Mouse (Mus musculus) heart, postnatal 0 days (tissue): Measurements from ENCODE around the gene Cdc42. TPM values are rescaled to one million over a fixed set of nuclear protein-coding genes. Genes with fewer than 3 reads are reported as not detected.

ENCODE experiments used
- ATAC-seq: fragments of 200-750 bp; cut with Nextera tagmentation; 2 replicates; pipeline ENCODE4 v1.8.0; 2017; ENCODE audit warnings: low read depth, moderate number of reproducible peaks, moderate library complexity; ENCODE audit not compliant: insufficient read depth
- DNase-seq: peaks from one replicate; pipeline ENCODE4 v3.0.0-alpha.2; 2016; ENCODE audit warnings: low spot score
- H3K27ac ChIP-seq: fragments of 300-500 bp; sonication (generic); 2 replicates; pipeline ENCODE4 v1.5.1; 2014; ENCODE audit warnings: low read depth, mild to moderate bottlenecking
- H3K27me3 ChIP-seq: fragments of 300-500 bp; sonication (generic); 2 replicates; pipeline ENCODE4 v1.6.1; 2014; ENCODE audit warnings: low read length, mixed read lengths; ENCODE audit not compliant: control insufficient read depth, insufficient read depth
- H3K36me3 ChIP-seq: fragments of 300-500 bp; sonication (generic); replicated peaks from 2 replicates; pipeline ENCODE4 v1.6.1; 2014; ENCODE audit warnings: low read length, mixed read lengths; ENCODE audit not compliant: control insufficient read depth, insufficient read depth
- H3K4me1 ChIP-seq: fragments of 300-500 bp; sonication (generic); 2 replicates; pipeline ENCODE4 v1.6.1; 2014; ENCODE audit warnings: antibody characterized with exemption; ENCODE audit not compliant: control insufficient read depth, insufficient read depth
- H3K4me2 ChIP-seq: fragments of 300-500 bp; sonication (generic); 2 replicates; pipeline ENCODE4 v1.6.1; 2014; ENCODE audit warnings: low read depth, mild to moderate bottlenecking, low read length, moderate library complexity
- H3K4me3 ChIP-seq: fragments of 300-500 bp; sonication (generic); 2 replicates; pipeline ENCODE4 v1.5.1; 2014; ENCODE audit warnings: low read depth, low read length
- H3K9ac ChIP-seq: fragments of 300-500 bp; sonication (generic); replicated peaks from 2 replicates; pipeline ENCODE4 v1.6.1; 2014; ENCODE audit warnings: low read depth, low read length, mixed read lengths
- H3K9me3 ChIP-seq: fragments of 300-500 bp; sonication (generic); replicated peaks from 2 replicates; pipeline ENCODE4 v1.6.1; 2016; ENCODE audit warnings: low read length; ENCODE audit not compliant: control insufficient read depth
- CTCF ChIP-seq: IDR thresholded peaks from 2 replicates; pipeline ENCODE4 v1.5.1; 2016; ENCODE audit warnings: antibody characterized with exemption, control low read depth, low read depth
- EP300 ChIP-seq: IDR thresholded peaks from 2 replicates; pipeline ENCODE4 v1.6.1; 2016; ENCODE audit warnings: antibody characterized with exemption, low read depth
- WGBS: fragments of 180-500 bp; shearing (Covaris S2); extraction: QIAGEN DNeasy Blood & Tissue Kit; methylation state at CpG from one replicate; pipeline ENCODE4 v1.1.7; 2014; 5-methylcytosine and 5-hydroxymethylcytosine counted together
- polyA plus RNA-seq: library from polyadenylated mRNA; unstranded; fragments of >200 nt; fragmentation: Nextera tagmentation; extraction: Ambion mirVana; gene quantifications from 2 replicates; pipeline ENCODE4 v1.2.1, GENCODE M21; 2015
- total RNA-seq: library from RNA; depleted of rRNA; stranded (reverse); fragments of >200 nt; gene quantifications from 2 replicates; pipeline ENCODE4 v1.2.3, GENCODE M21; 2014; ENCODE audit warnings: low replicate concordance

Gene Cdc42
- total and polyA plus RNA-seq, 2 experiments from 2014 or later: 295 to 397 TPM

DNA sequence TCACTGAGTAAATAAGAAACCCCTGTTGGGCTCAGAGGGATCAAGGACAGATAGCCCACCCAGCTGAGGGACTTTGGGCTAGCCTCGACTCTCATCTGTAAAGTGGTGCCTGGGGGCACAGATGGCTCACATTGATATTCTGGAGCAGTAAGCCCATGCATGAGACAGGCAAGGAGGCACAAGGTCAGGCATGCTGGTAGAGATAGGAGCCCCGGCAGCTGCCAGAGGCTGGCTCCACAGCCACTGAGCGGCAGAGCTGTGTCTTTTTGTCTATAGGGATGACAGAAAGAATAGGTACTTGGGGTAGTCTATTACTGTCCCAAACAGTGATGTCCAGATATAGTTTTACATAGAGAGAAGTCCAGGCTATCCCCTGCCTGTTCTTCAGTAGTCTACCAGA, 76.2 kb downstream of the Cdc42 start:
- H3K27ac ChIP-seq: no peak overlapping the region
- no peak for TF ChIP-seq CTCF
- TF ChIP-seq EP300: no peak
- H3K27me3 ChIP-seq: peaks cover 85% of the 10 kb centered on the region
- H3K36me3 ChIP-seq: no peaks in the 10 kb centered on the region
- H3K4me3 ChIP-seq: no peak overlapping the region
- H3K9ac ChIP-seq: no peak overlapping the region
- peaks cover 4% of the 10 kb centered on the region; the same call in 1 of the 2 replicates for H3K4me1 ChIP-seq
- H3K9me3 ChIP-seq: no peaks in the 10 kb centered on the region
- ATAC-seq: no peak
- WGBS: 49% methylated on average over 3 of the region's 3 CpGs
- DNase-seq: no peak
- H3K4me2 ChIP-seq: no peak overlapping the region

DNA sequence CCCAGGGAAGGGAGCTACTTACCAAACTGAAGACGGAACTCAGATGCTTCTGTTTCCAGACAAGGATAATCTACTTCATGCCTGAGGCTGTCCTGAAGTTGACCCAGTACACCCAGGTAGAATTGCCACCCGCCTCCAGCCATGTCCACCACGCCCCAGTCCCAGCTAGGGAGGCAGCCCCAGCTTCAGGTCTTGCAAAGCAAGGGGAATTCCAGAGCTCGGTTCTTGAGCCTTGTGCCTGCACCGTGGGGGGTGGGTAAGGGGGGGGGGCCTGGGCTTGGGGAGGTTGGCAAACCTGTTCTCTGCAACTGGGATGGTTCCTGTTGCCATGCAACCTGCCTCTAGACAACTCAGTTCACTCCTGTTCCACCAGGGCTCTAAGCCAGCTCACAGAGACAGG, 78.2 kb downstream of the Cdc42 start:
- ATAC-seq: no peak
- no peak overlapping the region for H3K4me2 ChIP-seq
- peaks cover 97% of the 10 kb centered on the region for H3K27me3 ChIP-seq
- no peaks in the 10 kb centered on the region for H3K9me3 ChIP-seq
- TF ChIP-seq EP300 (no peak), CTCF (no peak)
- H3K4me1 ChIP-seq: peaks cover 4% of the 10 kb centered on the region; the same call in 1 of the 2 replicates
- no peak overlapping the region for H3K4me3 ChIP-seq
- no peak overlapping the region for H3K9ac ChIP-seq
- 19% methylated on average over 5 of the region's 5 CpGs for WGBS
- no peaks in the 10 kb centered on the region for H3K36me3 ChIP-seq
- DNase-seq: no peak
- H3K27ac ChIP-seq: no peak overlapping the region

GRCm38 (mm10) chr4:137278144-137279040, 79.1 kb downstream of the Cdc42 start:
- no peak for TF ChIP-seq EP300
- TF ChIP-seq CTCF: no peak
- Histone ChIP-seq H3K27ac (no peak overlapping the region), H3K27me3 (peaks cover 92% of the 10 kb centered on the region), H3K9me3 (no peaks in the 10 kb centered on the region), H3K9ac (no peak overlapping the region), H3K4me1 (peaks cover 4% of the 10 kb centered on the region; the same call in 1 of the 2 replicates), H3K36me3 (no peaks in the 10 kb centered on the region), H3K4me3 (peak overlapping the region; percentile 53), H3K4me2 (peak overlapping the region; percentile 92)
- no peak for ATAC-seq
- 6% methylated on average over 22 of the region's 22 CpGs for WGBS
- DNase-seq: no peak

- H3K4me1 ChIP-seq: peaks cover 4% of the 10 kb centered on the region; the same call in 1 of the 2 replicates
- peaks cover 92% of the 10 kb centered on the region for H3K27me3 ChIP-seq
- H3K27ac ChIP-seq: no peak overlapping the region
- no peaks in the 10 kb centered on the region for H3K36me3 ChIP-seq
- H3K4me2 ChIP-seq: peak overlapping the region; percentile 92
- H3K4me3 ChIP-seq: peak overlapping the region; percentile 53
- no peak overlapping the region for H3K9ac ChIP-seq
- ATAC-seq: no peak
- DNase-seq: no peak
- TF ChIP-seq CTCF (no peak), EP300 (no peak)
- H3K9me3 ChIP-seq: no peaks in the 10 kb centered on the region
- WGBS: under 1% methylated on average over 62 of the region's 71 CpGs
Measured at GRCm38 (mm10) chr4:137277600-137278143, 79.8 kb downstream of the Cdc42 start.

DNA sequence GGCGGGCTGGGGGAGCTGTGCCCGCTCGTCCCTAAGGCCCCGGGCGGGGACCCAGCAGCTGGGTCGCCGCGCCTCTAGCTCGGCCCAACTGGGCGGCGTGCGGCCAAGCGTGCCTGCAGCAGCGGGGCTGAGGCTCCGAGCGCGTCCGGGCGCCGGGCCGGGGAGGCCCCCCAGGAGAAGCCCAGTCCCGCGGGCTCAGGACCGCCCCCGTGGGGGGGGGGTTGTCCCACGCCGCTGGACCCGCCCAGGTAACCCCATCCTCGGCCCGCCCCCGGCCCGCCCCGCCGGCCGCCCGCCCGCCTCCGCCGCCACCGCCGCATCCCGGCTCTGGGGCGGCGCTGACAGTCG, 80.4 kb downstream of the Cdc42 start, which contains the start of gene Wnt4:
Gene Wnt4 (plus strand): TSS at position 324 of the 348 bp plus-strand sequence.
- Histone ChIP-seq H3K4me2 (peak within 1 kb of the TSS; percentile 92), H3K27me3 (peaks cover 90% of the 10 kb centered on the region), H3K4me3 (peak within 1 kb of the TSS; percentile 53), H3K9ac (no peak within 1 kb of the TSS; the same call in 1 of the 2 replicates), H3K27ac (no peak within 1 kb of the TSS), H3K9me3 (no peaks in the 10 kb centered on the region), H3K4me1 (peaks cover 4% of the 10 kb centered on the region; the same call in 1 of the 2 replicates), H3K36me3 (no peaks in the 10 kb centered on the region)
- TF ChIP-seq CTCF (no peak), EP300 (no peak)
- DNase-seq: peak; percentile 34
- 0% methylated on average over 8 of the region's 45 CpGs for WGBS
- ATAC-seq: peak; percentile 71
